Mouse (Mus musculus): ENCODE measurements around the gene Pwwp2a.

- no peak for TF ChIP-seq CTCF (IDR thresholded peaks at IDR 0.05; ENCODE audit: extremely low read depth, insufficient read depth, low read length)
- no peak for TF ChIP-seq POLR2A (IDR thresholded peaks at IDR 0.05; ENCODE audit: extremely low read depth, insufficient read depth, low read length)
Observed at GRCm38 (mm10) chr11:43758436-43758835, 76.6 kb downstream of the Pwwp2a start.

Measured in cortical plate, adult 2 months (tissue).